Mouse (Mus musculus) erythroblast, adult 5-6 weeks (primary cell): Measurements from ENCODE around the gene Otop1. TPM values are rescaled to one million over a fixed set of nuclear protein-coding genes. Genes with fewer than 3 reads are reported as not detected.

Experiments
- ATAC-seq: replicated peaks from 2 replicates; pipeline ENCODE4 v1.8.0; 2016; ENCODE audit warnings: moderate number of reproducible peaks, mild to moderate bottlenecking, moderate TSS enrichment, inconsistent platforms; ENCODE audit not compliant: poor library complexity, low FRiP score, severe bottlenecking
- total RNA-seq, 2 experiments: library from RNA; stranded (forward) in 1 of 2; stranded (reverse) in 1 of 2; fragments of 150-400 nt in 1 of 2; fragments of 200-764, 138-1000 nt in 1 of 2; gene quantifications; 2 replicates each; pipeline versions ENCODE4 v1.2.3 to v1.2.4; 2015 to 2017; ENCODE audit warnings: low replicate concordance in 2 of 2

The Otop1 gene
- total RNA-seq (2015; ENCODE audit: low replicate concordance) (not detected in 2 replicates), total RNA-seq (2017; ENCODE audit: low replicate concordance) (not detected in 2 replicates)

DNA sequence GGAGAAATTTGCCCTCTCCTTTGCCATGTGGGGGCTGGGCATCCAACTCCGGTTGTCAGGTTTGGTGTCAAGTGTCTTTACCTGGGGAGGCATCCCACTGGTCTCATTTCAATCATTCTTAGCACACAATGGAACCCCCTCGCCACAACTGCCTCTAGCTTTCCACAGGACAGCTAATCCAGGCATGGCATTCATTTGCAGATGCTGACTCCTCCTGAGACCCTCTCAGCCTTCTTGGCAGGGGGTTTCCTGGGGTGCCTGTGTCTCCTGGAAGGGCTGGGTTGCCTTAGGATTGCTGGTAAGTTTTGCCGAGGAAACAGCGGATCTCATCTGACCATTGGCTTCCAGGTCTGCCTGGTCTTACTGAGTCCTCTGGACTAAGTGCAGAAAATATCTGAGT, at the start of gene Otop1:
Gene Otop1, plus strand, starts transcription at position 202 of the 400 bp plus-strand sequence.
- no peak for ATAC-seq

DNA sequence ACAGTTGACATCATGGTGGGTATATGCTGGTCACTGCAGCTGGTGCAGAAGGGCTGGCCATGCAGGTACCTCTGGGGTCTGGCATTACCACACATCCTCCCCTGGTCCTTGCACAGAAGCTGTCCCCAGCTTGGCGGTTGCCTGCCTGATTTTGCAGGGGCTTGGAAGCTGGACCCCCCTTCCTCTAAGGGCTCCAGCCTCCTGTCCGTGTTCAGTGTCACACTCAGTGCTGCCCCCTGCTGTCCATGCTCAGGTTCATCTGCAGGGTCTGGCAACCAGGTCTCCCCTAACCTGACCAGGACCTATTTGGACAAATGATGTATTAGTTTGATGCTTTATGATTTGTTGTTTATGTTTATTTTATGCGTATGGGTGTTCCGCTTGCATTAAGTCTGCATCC, 40.4 kb upstream of the Otop1 start:
- ATAC-seq, result 0 out of 2 replicates have a peak, but pooled peaks have one; percentile 57

DNA sequence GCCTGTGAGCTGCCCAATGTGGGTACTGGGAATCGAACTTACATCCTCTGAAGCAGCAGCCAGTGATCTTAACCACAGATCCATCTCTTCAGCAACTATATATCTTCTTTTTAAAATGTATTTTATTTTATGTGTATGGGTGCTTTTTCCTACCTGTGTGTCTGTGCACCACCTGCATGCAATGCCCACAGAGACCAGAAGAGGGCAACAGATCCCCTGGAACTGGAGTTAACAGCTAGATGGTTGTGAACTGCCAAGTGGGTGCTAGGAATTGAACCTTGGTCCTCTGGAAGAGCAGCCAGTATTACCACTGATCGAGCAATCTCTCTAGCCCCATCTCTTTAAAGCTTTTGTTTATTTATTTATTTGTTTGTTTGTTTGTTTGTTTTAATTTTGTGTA, 39.1 kb upstream of the Otop1 start:
- no peak for ATAC-seq

DNA sequence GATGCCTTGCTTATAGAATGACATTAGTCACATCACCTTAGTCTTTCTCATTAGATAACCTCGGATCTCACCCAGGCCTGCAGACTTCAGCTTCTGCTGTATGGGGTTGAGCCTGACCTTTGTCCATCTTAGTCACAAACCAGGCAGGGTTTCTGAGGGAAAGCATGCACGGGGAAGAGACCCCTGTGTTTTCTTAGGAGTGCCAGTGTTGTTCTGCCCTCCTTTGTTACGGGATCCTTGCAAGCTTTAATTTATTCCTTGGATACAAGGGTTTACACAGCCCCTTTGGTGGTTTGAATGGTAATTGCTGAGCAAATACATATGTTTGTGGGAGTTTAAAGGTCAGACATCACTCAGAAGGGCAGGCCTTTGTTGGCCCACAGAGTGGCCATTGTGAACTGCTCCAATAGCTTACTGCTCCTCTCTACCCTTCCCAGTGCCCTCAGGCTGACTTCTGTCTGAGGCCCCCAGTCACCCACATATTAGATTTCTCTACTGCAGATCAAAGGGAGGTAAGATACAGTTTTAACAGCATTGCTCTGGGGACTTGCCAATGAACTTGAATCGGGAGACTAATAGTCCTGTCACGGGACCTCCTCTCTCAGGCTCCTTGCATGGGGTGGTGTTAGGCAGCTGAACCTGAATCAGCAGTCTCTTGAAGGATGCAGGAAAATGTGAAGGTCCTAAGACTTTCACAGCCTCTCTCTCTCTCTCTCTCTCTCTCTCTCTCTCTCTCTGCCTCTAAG, 34.9 kb upstream of the Otop1 start:
- no peak for ATAC-seq

DNA sequence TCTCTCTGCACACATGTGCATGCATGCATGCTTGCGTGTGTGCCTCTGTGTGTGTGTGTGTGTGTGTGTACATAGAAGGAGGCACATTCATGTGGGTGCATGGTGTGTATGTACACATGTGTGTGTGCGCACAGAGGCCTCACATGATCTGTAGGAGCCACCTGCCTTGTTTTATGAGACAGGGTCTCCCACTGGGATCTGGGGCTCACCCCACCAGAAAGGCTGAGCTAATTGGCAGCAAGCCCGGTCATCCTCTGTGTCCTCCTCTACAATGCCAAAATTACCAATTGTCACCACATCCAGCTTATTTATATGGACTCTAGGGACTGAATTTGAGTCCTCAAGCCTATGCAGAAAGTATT, 34.3 kb upstream of the Otop1 start:
- no peak for ATAC-seq

DNA sequence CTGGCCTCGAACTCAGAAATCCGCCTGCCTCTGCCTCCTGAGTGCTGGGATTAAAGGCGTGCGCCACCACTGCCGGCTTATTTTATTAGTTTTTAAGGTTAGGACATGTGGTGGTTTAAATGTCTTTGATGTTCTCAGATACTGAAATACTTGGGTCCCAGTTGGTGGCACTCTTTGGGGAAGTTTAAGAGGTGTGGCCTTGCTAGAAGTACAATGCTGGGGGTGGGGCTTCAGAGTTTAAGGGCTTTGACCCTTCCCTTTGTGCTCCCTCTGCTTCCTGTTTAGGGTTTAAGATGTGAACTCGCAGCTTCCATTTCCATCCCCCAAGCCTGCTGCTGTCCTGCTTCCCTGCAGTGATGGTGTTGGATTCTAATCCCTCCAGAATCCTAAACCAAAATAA, 33.8 kb upstream of the Otop1 start:
- ATAC-seq, result no peak

DNA sequence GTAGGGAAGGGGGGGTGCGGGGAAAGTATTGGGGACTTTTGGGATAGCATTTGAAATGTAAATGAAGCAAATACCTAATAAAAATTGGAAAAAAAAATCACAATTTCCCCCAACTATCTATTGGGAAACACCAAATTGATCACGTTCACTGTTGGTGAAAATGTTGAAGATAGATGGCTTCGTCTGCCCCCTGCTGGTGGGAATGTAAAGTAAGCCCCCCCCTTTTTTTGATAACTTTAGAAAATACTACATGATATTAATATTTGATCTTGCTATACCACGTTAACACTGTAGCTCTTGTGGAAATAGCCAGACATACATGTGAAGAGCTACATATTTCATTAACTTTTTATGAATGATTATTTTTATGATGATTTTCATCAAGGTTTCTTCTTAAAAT, 20.6 kb upstream of the Otop1 start:
- no peak for ATAC-seq

DNA sequence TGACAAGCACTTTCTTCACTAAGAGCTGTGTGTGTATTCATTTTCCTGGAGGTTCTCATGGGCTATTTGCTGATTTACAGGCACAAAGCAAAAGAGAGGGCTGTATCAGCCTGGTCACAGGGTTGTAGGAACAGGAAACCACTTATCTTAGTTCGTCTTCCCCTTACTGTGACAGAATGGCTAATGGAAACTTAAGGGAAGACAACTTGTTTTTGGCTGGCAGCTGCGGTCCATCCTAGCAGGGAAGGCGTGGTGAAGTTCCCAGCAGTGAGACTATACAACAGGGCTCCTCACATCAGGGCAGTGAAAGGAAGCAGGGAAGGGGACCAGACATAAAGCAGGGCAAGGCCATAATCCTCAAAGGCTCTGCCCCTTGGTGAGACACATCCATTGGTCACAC, 20.1 kb upstream of the Otop1 start:
- ATAC-seq, result no peak

DNA sequence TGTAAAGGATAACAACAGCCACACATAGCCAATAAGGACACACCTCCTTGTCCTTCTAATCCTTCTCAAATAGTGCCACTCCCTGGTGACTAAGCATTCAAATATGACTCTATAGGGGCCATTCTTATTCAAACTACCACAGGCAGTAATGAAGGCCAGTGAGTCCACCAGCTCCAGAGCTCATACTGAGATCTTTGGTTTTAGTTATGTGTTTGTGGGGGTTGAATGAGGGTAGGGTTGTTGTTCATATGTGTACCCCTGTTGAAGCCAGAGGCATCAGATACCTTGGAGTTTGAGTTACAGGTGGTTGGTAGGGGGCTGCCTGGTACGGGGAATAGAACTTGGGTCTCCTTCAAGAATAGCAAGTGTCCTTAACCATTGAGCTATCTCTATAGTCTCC, 19.2 kb upstream of the Otop1 start:
- no peak for ATAC-seq

DNA sequence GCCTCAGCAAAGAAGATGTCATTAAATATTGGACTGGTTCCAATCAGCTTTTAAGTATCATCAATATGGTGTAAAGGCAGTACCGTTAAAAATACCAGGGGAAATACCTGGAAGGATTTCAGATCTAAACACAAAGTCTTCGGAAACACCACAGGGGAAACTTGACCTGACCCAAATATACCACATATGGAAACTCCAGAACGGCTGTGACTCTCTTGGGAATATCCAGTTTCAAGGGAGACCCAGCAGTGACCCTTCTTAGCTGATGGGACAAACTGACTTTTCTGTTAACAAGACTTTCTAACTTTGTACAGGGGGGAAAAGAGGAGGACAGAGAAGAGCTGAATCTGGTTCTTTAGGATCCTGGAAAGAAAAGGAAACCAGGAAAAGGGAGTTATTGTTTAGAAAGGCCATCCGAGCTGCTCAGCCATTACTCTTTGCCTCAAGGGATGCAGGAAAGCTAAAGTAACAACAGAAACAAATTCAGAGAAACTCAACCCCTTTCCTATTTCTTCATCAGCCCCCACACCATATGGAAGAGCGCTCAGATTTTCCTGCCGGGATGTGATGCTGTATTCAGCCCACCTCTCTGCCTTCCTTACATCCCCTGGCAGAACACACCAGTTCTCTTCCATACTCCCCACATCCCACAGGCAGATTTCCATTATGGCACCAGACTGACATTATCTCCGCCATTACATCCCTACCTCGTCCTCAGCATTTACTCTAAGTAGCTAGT, 17.6 kb upstream of the Otop1 start:
- no peak for ATAC-seq

DNA sequence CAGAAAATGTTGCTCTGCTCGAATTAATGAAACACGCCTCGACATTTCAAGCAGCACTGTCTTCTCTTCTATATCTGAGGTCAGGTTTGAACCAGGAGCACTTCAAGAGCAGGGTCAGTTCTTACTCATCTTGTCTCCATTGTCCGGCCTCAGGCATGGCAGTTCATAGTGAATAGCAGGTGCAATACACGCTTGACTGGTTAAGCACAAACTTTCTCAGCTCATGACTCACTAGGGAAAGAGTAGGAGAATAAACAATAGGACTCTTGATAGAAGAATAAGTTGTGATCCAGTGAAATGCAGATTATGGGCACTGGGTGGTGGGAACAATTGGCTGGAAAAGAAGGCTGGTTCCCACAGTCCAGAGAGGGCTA, 17.0 kb upstream of the Otop1 start:
- ATAC-seq, result no peak

DNA sequence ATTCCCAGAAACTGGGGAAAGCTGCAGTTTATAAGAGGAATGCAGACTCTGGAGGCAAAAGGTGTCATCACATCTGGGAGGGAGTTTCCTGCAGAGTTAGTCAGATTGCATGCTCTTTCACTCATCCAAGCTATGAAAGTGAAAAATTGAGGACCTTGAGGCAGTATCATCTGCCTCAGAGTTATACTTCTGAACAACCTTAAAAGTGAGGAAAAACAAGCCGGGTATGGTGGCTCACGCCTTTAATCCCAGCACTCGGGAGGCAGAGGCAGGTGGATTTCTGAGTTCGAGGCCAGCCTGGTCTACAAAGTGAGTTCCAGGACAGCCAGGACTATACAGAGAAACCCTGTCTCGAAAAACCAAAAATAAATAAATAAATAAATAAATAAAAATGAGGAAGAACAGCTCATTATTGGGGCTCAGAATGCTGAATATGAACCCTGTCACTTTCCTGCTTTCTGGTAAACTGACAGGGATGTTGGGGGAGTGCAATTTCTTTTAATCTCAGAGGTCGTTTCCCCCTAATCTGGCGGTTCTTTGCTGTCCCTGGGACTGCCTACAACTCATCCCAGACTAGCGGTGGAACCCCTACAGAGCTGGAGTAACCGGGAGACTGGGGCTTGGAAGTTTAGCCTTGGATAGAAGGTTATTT, 16.2 kb upstream of the Otop1 start:
- 0 out of 2 replicates have a peak, but pooled peaks have one; percentile 22 for ATAC-seq

DNA sequence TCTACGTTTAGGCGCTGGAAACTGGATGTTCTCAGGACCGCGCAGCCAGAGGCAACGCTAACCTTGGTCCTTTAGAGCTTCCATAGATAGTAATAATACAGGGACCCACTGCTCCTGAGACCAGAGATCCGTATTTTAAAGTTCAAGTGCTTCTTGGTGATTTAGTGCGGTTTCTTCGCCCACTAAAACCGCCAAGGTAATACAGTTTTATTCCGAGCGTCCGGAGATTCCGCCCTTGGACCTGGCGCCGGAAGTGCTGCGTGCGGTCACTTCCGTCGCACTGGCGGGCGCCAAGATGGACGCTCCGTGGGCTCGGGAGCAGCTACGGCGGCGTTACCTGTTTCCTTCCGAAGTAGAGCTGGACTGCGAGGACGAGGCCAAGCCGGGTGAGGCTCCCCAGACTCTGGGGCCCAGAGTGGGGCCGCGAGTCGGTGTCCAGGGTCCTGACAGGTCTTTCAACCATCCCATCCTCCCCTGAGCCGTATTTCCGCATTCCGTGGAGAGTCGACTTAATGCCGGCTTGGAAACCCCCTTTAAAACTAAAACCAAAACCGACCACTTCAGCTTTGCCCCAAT, 15.6 kb upstream of the Otop1 start, which contains the start of gene Tmem128:
Gene Tmem128, plus strand, starts transcription at position 79 of the 576 bp plus-strand sequence.
- ATAC-seq, result peak; percentile 95

DNA sequence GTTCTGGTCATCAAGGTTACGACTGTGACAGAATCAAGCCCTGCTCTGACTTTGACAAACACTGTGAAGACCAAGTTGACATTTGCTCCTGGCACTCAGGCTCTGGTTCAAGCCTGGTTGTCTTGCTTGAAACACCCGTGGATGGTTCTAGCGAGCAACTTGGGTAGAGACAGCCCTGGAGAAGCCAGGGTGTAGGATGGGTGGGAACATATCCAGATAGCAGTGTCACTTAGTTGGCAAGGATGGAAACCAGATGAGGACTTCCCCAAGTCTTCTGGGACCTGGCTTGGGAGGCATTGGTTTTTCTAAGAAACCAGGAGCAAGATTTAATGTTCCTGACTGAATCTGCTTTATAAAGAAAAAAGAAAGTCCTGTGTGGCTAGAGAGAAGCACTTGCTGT, 4.8 kb upstream of the Otop1 start:
- ATAC-seq, result no peak

DNA sequence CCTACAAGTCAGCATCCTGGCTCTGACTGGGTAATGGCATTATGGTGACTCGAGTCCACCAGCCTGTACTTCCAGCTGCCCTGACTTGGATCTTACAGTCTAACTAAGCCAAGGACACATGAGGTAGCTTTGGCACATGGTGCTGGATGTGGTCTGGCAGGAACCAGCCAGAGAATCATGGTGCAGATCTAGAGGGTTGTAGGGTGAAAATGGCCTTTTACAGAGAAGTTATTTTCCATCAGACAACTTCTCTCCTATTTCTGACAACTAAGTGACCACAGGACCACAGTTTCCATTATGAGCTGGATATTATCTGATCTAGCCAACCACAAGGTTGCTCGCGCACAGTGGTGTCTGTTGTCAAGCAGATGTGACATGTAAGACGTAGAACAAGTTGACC, 1.9 kb upstream of the Otop1 start:
- no peak for ATAC-seq

DNA sequence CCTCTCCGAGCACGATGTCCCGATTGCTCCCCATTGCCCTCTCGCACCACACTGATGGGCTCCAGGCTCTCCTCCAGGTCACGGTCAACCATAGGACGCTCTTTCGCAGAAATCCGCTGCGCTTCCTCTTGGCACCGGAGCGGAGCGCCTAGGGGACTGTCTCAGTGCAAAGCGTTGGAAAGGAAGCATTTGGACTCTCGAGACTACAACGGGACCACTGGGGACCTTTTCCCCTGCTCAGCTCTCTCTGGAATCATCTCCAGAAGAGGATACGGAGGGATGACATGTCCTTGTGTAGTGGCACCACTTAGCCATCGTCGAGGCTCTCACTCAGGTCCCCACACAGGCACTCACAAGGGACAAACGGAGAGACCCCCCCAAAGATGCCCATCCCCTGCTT, 679 bp downstream of the Otop1 start:
- ATAC-seq, result no peak

DNA sequence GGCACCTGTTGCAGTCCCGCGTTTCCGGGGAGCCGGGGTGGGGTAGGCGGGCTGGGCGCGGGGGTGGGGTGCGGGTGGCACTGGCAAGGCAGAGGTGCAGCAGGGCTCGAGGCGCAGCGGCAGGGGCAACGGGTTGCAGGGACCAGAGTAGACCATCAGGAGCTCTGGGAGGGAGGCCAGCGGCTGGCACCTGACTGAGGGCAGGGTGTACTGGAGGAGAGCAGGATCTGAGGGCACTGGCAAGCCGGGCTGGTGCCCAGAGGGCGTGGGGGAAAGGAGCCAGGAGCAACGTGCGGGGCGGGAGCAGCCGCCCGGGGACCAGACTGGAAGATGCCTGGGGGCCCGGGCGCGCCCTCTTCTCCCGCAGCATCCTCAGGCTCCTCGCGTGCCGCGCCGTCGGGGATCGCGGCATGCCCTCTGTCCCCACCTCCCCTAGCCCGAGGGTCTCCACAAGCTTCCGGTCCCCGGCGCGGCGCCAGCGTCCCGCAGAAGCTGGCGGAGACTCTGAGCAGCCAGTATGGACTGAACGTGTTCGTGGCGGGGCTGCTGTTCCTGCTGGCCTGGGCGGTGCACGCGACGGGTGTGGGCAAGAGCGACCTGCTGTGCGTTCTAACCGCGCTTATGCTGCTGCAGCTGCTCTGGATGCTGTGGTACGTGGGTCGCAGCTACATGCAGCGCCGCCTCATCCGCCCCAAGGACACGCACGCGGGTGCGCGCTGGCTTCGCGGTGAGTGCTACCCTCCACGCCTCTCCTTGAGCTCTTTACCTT, 1.5 kb downstream of the Otop1 start:
- no peak for ATAC-seq

DNA sequence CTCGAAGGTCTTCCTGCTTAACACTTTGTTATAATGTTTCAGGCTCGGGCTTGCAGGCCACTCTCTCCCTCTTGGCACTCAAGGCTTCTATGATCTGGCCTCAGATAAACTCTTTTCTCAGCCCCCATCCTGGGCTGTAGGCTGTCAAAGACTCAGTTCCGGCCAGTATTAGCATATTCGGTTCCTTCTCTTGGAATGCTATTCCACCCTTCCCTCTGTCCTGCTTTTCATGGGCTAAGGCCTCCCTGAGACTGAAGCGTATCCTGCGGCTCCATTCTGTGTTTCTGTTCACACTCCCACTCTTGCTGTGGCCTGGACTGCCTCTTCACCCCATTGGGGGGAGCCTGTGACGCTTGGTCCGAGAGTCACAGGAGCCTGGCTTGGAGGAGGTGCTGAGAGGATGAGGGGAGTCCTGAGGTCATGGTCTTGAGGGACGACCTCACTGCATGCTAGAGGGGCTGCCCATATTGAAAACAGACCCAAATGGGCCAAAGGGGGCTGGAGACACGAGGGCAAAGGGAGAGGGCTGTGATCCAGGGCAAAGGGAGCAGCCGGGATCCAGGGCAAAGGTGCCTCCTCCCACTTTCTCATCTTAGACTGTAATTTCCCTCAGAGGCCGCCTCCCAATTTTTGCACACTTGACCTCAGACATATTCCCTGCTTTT, 2.3 kb downstream of the Otop1 start:
- ATAC-seq, result no peak

DNA sequence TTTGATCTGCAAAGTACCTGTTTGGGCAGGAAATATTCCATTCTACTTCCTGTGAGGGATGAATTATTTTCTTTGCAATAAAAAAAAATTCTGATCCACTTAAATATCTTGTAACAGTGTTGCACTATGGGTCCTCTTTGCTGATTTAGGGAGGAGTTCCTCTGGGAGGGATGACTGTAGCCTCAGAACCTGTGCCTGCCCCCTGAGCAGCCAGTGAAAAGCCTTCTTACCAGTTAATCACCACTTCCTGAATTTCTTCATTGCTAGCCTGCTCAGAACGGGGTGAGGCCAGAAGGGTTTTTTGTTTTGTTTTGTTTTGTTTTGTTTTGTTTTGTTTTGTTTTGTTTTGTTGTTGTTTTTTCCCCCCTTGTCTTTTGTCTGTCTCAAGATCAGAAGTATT, 4.3 kb downstream of the Otop1 start:
- ATAC-seq, result no peak
